Mouse (Mus musculus): ENCODE results near the gene Ttll12. TPM values are rescaled to one million over a fixed set of nuclear protein-coding genes. Genes with fewer than 3 reads are reported as not detected.

The Ttll12 gene
- total RNA-seq, 2 experiments from 2014 or later: 5.9 to 16.1 TPM

DNA sequence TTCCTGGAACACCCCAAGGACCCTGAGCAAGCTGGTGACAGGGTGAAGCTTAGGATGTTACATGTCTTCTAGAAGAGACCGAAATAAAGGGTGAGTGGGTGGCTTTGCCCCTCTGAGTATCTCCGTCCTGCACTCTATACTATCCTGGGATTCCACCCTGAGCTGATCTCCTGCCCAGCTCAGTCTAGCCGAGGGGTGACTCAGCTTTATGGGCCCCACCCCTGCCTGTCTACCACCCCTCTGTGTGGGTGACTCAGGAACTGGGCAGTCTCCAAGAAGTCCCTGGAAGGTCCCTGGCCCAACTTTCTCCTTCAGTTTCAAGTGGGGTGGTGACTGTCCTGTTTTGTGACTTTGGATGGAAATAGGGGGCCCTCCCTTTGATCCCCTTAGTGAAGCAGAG lies 29.5 kb downstream of the Ttll12 start:
- peak; percentile 79 for ATAC-seq (replicated peaks; ENCODE audit: low FRiP score, poor library complexity, severe bottlenecking)

DNA sequence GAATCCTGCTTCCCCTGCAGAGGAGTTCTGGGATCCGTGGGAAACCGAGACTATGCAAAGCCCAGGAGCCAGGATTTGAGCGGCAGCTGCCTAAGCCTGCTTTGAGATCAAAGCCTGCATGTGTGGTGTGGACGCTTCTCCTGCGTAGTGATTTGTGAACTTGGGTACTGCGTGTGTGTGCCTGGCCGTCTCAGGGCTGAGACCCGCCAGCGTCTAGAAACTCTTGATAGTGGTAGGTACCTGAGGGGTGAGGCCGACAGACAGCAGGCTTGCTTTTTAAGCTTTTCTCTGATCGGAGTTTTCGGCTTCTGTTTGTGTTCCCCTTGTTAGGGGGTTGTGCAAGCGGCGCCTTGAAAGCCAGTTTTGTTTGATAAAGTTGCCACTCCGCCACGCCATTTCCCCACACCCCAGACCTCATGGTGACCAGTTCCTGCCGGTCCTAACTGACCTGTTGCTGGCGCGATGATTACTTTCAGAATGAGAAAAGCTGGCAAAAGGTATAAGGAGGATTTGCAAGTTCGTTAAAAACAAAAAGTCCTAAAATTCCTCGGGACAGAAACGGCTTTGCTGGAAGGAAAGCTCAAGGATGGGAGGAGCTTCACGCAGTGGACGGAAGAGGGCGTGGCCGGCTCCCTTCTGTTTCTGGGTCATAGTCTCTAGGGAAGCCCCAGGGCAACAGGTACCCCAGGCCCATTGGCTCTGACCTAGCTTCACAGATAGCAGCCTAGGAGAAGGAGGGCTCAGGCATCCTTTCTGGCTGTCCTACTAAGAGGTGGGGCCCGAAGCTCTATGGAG lies 30.9 kb downstream of the Ttll12 start:
- ATAC-seq (replicated peaks; ENCODE audit: low FRiP score, poor library complexity, severe bottlenecking): peak; percentile 60

DNA sequence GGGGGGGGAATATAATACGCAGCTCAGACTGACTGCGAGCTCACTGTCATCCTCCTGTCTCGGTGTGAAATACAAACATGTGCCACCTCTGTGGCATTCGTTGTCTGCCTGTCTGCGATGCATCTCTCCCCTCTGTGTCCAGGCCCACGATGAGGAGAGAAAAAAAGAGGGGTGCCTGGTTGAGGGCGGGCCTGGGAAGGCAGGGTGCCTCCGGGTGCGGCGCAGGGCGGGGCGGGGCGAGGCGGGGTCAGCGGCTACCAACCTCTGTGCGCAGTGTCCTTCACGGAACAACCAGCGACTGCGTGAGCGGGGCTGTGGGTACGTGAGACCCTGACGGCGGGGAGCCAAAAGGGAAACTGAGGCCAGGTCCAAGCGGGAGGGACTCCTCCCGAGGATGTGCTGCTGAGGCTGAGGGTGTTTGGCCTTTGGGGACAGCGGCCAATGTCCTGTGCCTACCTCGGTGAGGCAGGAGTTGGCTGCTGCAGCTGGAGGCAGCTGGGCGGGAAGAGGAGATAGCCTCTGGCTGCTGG lies 31.6 kb downstream of the Ttll12 start, which contains the start of the genes Tspo and Mcat:
Gene Tspo, plus strand, starts transcription at position 266 of the 530 bp plus-strand sequence.
Gene Mcat, minus strand, starts transcription at position 461 of the 530 bp plus-strand sequence.
- ATAC-seq (replicated peaks; ENCODE audit: low FRiP score, poor library complexity, severe bottlenecking): peak; percentile 73

DNA sequence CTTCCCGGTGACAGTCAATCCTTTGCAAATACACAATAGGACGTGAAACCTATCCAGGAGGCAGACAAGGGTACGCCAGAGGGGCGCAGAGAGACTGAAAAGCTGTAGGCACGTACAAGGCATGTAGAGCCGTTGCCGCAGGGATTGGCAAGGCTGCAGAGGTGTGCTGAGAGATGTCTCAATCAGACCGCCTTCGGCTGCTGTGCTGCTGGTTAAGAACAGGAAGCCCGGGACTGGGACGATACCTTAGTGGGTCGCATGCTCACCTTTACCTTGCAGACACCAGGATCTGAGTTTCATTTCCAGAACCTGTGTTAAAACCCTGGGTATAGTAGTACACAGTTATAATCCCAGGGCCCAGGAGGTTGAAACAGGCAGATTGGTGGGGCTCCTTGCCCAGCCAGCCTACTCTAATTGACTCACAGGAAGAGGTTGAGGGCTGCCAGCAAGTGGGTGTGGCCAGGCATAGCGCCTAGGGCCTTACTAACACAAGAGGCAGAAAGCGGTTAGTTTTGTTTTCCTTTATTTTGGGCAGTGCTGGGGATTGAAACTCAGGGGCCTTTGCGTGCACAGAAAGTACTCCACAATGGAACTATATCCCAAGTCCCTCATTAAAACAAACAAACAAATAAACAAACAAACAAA lies 32.2 kb downstream of the Ttll12 start:
- ATAC-seq (replicated peaks; ENCODE audit: low FRiP score, poor library complexity, severe bottlenecking): peak; percentile 34

DNA sequence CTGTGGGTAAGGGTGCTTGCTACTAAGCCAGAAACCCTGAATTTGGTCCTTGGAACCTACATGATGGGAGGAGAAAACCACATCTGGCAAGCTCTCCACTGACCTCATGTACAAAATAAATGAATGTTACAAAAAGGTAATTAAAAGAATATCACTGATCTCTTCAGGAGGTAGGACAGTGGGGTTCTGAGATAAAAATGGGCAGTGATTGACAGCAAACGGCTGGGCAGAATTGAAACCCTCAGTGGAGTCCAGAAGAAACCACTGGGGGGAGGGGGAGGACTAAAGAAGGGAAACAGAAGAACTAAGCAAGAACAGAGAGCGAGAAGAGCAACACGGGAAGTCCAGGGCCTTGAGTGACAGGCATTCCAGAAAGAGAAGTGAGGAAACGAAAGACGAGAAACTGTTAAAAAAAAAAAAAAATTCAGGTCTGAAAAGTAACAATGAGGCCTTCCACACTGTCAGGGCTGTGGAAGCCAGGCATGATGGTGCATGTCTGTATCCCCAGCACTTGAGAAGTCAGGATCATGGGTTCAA lies 33.9 kb downstream of the Ttll12 start:
- no peak for ATAC-seq (replicated peaks; ENCODE audit: low FRiP score, poor library complexity, severe bottlenecking)

DNA sequence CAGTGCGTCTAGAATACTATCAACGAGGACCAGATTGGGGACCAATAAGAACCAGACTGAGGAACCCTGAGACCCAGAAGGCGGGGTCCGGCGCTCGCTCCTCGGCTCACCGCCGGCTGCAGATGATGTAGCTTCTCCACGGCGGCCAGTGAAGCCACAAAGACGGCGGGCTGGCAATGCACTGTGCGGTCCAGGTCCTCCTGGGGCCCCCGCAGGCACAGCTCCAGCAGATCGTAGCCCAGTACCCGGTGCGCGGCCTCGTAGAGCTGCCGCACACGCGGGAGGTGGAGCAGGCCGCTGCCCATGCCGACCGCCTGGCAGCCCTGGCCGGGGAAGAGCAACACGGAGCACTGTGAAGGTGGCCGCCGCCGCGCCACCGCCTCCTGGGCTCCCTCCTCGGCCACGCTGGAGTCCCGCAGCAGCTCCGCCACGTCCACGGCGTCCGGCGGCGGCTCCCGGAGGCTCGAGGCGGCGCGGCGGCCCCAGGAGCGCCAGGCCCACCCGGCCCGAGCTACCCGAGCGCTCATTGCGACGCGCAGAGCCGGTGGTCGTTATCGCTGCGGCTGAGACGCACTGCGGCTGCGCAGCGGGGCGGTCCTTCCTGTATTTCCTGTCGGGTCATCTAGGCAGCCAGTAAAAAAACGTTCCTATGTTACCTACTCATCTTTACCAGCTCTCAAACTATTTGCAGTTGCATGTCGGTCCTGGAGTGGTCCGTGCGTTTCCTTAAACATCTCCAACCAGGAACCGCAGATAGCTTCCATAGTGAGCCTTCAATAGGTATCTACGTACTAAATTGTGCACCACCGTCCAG lies 39.6 kb downstream of the Ttll12 start:
- peak; percentile 95 for ATAC-seq (replicated peaks; ENCODE audit: low FRiP score, poor library complexity, severe bottlenecking)

DNA sequence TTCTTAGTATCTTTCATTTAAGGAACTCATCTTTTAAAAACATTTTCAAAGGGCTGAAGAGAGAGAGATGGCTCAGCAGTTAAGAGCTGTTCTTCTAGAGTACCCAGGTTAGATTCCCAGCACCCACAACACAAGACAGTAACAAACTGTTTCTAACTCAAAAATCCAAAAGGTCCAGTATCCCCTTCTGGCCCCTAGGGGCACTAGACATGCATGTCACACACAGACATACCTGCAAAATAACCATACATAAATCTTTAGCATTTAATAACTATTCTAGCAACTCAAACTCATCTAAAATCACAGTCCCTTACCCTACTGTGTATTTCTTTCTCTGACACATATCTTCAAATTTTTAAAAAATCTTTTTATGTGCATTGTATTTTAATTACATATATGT lies 41.1 kb downstream of the Ttll12 start:
- no peak for ATAC-seq (replicated peaks; ENCODE audit: low FRiP score, poor library complexity, severe bottlenecking)

DNA sequence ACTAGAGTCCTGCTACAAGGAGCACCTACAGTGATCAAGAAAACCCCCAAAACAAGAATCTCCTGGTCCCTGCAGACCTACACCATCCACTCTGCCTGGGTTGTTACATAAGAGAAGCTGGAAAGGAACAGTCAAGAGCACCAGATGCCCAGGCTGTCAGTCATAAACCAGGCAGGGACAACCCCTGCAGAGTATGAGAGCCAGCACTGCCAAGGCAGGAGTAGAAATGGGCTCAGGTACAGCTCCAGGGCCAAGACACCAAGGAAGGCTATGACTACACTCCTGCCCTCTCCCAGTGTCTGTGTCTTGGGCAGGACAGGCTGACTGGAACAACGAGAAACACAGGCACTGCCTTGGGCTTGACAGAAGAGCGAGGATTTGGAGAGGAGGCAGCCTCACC lies 44.8 kb downstream of the Ttll12 start:
- no peak for ATAC-seq (replicated peaks; ENCODE audit: low FRiP score, poor library complexity, severe bottlenecking)

DNA sequence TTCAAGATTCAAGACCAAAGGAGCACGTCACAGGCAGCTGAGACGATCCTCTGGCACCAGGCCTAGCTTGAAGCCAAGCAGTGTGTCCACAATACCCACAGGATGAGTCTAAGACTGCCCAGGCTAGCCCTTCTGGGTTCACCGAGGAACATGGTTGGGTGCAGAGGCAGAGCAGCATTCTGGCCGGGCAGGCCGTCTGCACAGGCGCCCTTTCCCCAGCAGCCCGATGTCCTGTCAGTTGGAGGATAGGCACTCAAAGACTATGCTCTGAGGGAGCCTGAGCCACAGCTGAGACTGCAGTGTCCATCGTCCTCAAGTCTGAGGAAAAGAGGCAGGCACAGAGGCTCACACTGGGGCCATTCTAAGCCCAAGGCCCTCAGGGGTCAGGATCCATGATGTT lies 47.8 kb downstream of the Ttll12 start:
- no peak for ATAC-seq (replicated peaks; ENCODE audit: low FRiP score, poor library complexity, severe bottlenecking)

DNA sequence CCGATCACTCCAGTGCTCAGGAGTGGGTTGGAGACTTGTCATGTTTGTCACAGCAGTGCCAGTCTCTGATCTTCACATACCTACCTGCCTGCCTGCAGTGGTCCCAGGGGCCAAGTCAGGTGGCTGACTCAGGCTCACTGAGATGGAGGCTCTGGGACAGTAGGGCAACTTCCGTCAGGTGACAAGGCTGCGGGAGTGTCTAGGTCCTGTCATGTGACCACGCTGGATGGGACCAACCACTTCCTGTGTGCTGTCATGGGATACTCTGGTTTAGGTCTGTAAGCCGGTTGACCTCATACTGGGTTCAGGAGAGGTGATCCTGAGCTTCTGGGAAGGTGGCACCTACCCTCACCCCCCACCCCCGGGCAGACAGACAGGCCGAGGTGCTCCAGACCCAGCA lies 48.9 kb downstream of the Ttll12 start:
- ATAC-seq (replicated peaks; ENCODE audit: low FRiP score, poor library complexity, severe bottlenecking): no peak

DNA sequence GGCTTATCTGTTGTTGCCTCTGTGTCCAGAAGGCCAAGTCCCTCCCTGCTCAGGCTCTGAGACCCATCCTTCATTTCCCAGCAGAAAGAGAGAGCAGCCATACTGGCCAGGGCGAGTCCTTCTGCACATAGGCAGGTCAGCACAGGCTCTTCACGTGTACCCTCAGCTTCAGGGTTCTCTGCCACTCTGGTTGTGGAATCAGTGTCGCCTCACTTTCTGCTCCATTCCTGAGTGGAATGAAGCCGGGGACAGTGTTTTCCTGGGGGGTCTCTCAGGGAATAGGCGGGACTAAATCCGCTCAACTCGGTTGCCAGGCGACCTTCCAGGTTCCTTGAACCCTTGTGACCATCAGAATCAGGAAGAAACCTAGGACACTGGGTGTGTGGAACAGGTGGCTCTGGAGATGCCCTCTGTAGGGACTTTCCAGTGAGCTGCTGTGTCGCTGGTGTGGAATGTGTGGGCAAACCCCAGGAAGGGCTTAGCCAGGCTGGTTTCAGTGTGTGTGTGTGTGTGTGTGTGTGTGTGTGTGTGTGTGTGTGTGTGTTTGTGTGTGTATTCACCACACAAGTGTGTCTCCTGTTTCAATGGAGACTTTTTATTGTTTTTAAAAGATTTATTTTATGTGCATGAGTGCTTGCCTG lies 53.2 kb downstream of the Ttll12 start:
- ATAC-seq (replicated peaks; ENCODE audit: low FRiP score, poor library complexity, severe bottlenecking): no peak

DNA sequence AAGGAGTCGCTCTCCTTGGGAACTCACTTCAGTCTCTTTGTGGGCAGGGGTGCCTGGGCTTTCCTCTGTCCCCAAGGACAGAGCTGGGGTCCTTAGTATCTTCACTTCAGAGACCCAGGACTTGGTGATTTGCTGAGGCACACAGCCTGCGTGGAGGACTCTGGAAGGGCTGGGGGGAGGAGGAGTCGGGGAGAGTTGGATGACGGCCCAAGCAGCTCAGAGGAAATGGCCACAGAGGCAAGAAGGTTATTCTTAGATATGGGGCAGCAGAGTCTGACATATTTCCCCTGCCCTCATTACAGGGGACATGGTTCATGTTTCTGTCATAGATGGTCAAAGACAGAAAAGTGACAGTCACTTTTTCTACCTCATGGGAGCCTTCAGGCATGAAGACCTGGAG lies 55.1 kb downstream of the Ttll12 start:
- no peak for ATAC-seq (replicated peaks; ENCODE audit: low FRiP score, poor library complexity, severe bottlenecking)

DNA sequence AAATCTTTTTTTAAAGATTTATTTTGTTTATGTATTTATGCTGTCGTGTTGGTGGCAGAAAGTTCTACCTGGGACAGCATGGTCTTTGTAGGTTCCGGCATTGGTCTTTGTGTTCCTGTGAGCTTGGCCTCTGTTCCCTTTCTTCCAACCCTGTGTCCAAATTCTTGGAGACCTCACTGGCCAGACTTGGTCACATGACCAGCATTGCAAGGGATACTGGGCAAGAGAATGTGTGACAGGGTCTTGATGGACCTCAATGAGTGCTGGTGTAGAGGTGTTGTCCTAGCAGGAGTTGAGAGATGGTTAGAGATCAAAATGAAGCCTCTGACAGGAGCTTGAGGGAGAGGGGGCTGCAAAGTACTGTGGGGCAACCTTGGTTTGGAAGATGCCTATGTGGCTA lies 56.1 kb downstream of the Ttll12 start:
- ATAC-seq (replicated peaks; ENCODE audit: low FRiP score, poor library complexity, severe bottlenecking): no peak

DNA sequence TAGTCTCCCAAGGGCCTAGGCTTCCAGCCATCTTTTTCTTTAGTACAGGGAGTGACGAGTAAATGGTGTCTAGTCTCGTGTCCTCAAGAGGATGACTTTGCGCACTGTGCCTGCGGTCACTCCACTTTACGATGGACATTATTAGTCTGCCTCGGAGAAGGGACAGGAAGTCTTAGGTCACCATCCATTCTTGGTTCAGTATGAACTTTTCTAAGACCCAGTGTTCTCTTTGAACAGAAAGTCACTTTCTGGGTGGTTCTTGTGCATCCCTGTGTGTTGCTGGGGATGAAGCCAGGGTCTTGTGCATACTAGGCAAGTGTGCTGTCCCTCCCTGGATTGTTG lies 59.1 kb downstream of the Ttll12 start:
- no peak for ATAC-seq (replicated peaks; ENCODE audit: low FRiP score, poor library complexity, severe bottlenecking)

DNA sequence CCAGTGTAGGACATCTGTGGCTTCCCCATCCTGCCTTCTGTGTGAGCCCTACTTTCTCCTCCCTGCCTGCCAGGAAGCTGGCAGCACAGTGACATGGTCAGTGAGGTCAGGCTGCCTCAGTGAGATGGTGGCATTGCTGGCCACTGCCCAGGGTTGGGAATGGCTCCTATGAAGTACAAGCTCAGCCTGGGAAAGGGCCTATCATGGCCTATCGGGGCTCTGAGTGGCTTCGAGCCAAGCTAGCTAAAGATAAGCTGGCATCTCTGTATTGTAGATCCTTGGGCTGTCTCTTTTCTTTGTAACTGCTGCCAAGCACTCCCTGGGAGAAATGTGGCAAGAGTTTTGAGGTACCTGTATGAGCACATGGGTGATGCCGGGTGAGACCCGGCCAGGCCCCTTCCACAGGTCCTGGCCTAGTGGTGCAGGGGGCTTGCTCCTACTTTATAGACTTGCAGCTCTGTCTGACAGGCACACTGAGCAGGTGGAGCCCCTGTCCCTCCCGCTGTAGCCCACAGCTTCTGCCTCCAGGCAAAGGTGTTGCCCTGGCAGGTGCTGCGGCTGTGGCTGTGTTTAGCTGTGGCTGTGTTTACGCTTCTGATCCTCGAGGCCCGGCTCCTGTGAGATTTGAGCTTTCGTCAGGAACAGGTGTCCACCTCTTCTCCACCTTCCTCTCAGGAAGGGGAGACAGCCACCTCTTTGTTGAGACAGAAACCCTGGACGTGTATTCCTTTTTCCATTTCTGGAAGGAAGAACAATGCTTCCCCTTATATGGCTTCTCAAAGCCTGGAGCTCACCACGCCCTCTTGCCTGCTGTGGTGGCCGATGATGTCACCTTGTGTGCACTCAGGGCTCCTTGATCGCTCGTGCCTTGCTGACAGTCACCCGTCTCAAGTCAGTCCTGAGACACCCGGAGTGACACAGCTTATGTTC lies 59.7 kb downstream of the Ttll12 start:
- ATAC-seq (replicated peaks; ENCODE audit: low FRiP score, poor library complexity, severe bottlenecking): no peak

DNA sequence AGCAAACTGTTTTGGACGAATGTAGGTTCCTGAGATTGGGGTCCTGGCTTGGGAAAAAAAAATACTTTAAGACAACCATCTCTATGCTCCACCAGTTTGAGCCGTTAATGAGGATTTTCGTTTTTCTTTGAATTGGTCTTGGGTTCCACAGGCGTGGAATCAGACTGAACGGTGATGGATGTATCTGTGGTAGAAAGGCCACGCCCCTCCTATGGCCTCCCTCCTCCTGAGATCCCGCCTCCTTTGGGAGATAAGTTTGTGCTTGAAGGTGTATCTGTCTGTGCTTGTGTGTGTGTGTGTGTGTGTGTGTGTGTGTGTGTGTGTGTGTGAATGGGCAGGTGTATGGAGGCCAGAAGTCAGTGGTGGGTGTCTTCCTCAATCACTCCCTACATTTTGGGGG lies 62.4 kb downstream of the Ttll12 start:
- no peak for ATAC-seq (replicated peaks; ENCODE audit: low FRiP score, poor library complexity, severe bottlenecking)

DNA sequence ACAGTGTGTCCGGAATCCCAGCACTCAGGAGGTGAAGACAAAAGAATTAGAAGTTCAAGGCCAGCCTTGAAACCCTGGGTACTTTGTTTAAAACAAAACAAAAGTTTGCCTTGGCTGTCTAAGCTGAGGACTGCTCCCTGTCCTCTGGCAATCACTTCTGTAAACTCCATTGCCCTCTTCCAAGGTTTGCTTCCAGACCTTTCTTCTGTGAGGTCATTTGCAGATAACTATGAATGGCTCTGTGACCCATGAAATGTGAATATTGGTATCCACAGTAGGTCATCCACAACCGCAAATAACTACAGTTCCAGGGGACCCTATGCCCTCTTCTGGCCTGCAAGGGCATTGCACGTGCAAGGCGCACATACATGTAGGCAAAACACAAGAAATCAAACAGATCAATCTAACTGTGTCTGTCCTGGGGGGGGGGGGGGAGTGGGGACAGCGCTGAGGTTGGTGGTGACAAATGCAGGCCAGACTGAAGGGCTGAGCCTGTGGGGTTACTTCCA lies 62.9 kb downstream of the Ttll12 start:
- 0 out of 2 replicates have a peak, but pooled peaks have one; percentile 45 for ATAC-seq (replicated peaks; ENCODE audit: low FRiP score, poor library complexity, severe bottlenecking)

DNA sequence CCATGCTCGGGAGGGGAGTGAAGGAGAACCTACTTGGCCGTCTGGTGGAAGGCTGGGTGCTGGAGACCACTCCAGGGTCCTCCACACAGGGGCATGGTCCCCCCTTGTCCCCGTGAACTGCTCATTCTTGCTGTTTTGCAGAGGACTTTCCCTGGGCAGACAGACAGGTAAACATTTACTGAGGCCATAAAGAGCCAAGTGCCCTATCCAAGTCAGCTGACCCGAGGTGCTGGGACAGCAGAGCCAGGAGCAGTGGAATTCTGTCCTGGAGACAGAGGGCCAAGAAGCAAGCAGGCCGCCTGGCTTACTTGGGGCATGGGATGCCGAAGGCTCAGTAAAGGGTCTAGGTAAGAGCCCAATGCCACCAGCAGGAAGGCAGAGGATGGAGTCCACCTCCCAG lies 64.3 kb downstream of the Ttll12 start:
- no peak for ATAC-seq (replicated peaks; ENCODE audit: low FRiP score, poor library complexity, severe bottlenecking)
